Mouse (Mus musculus): Measurements from ENCODE around the gene Napsa. TPM values are rescaled to one million over a fixed set of nuclear protein-coding genes. Genes with fewer than 3 reads are reported as not detected.

Gene Napsa
- 1.1 and 4.9 TPM in 2 replicates for polyA plus RNA-seq (2015; fragmentation: Nextera tagmentation; extraction: Ambion mirVana)

GRCm38 (mm10) chr7:44572213-44572701, at the start of gene Napsa:
TSS of gene Napsa (plus strand) at chr7:44572380.
- ATAC-seq (ENCODE audit: low FRiP score) = no peak
- Histone ChIP-seq H3K9ac (replicated peaks) (no peak within 1 kb of the TSS), H3K4me2 (no peak within 1 kb of the TSS), H3K27ac (replicated peaks) (no peak within 1 kb of the TSS), H3K4me1 (no peaks in the 10 kb centered on the region), H3K36me3 (no peaks in the 10 kb centered on the region), H3K27me3 (replicated peaks) (no peaks in the 10 kb centered on the region), H3K4me3 (replicated peaks) (no peak within 1 kb of the TSS), H3K9me3 (replicated peaks) (no peaks in the 10 kb centered on the region)
- WGBS = 37% methylated on average over 5 of the region's 7 CpGs

DNA sequence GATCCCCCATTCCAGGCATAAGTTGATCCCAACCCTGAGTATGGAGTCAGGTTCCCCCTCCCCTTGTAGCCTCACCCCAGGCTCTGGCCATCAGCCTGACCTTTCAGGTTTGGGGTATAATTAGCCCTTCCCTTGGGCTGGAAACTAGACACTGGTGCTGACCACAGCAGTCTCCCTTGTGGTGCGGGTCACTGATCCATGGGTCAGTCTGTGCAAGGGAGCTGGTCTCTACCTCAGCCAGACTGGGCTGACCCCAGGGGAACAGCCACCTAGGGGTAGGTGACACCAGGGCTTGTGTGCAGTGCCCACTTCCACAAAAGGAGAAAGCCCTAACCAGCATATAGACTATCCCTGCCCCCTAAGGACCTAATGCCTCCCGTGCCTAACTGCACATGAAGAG, 49.1 kb upstream of the Napsa start:
- no peak for ATAC-seq (ENCODE audit: low FRiP score)
- no peaks in the 10 kb centered on the region for H3K9me3 ChIP-seq (replicated peaks)
- no peak overlapping the region for H3K4me2 ChIP-seq
- H3K9ac ChIP-seq (replicated peaks) = no peak overlapping the region
- H3K27ac ChIP-seq (replicated peaks) = no peak overlapping the region
- WGBS = 88% methylated on average over 2 of the region's 2 CpGs
- H3K27me3 ChIP-seq (replicated peaks) = peaks cover 58% of the 10 kb centered on the region
- H3K4me1 ChIP-seq = peaks cover 19% of the 10 kb centered on the region
- no peak overlapping the region for H3K4me3 ChIP-seq (replicated peaks)
- no peaks in the 10 kb centered on the region for H3K36me3 ChIP-seq

- no peak for ATAC-seq (ENCODE audit: low FRiP score)
- Histone ChIP-seq H3K27ac (replicated peaks) (no peak within 1 kb of the TSS), H3K9me3 (replicated peaks) (no peaks in the 10 kb centered on the region), H3K36me3 (no peaks in the 10 kb centered on the region), H3K4me3 (replicated peaks) (0 out of 2 replicates have a peak within 1 kb of the TSS, but pooled peaks have one; percentile 6), H3K4me1 (peaks cover 21% of the 10 kb centered on the region), H3K4me2 (peak within 1 kb of the TSS; percentile 43), H3K27me3 (replicated peaks) (peaks cover 71% of the 10 kb centered on the region), H3K9ac (replicated peaks) (no peak within 1 kb of the TSS)
- 35% methylated on average over 12 of the region's 12 CpGs for WGBS
Observed at GRCm38 (mm10) chr7:44524502-44524901, 47.7 kb upstream of the Napsa start, which contains the start of gene Mybpc2. TSS of gene Mybpc2 (minus strand) at chr7:44524656.

DNA sequence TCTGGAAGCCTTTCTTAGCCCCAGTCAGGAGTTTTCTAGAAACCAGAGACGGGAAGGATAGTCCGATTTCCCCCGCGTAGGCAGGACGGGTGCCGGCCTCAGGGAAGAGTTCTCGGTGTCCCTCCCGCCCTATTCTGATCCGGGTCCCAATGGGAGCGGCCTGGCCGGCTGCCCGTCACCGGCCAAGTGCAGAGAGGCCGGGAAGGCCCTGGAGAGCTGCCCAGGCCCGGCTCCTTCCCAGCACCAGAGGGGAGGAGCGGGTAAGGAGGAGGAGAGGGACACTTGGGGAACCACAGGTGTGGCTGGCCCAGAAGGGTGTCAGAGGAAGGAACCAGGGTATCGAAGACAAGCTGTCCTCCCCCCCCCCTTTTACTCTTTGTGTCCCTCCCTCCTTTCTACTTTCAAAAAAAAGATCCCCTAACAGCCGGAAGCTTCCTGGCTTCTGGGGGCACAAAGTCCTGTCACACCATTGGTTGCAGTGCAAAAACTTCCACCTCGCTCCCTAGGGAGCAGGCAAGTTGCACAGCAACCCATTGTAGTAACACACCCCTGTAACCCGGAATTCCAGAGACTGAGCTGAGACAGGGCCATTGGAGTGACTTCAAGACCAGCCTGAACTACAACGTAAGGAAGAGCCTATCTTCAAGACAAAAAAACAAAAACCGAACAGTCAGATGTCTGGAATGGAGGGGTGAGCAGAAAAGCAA, 46.9 kb upstream of the Napsa start:
- Histone ChIP-seq H3K27me3 (replicated peaks) (peaks cover 77% of the 10 kb centered on the region), H3K4me2 (peak overlapping the region; percentile 43), H3K27ac (replicated peaks) (no peak overlapping the region), H3K36me3 (no peaks in the 10 kb centered on the region), H3K9me3 (replicated peaks) (no peaks in the 10 kb centered on the region), H3K9ac (replicated peaks) (no peak overlapping the region), H3K4me3 (replicated peaks) (0 out of 2 replicates have a peak overlapping the region, but pooled peaks have one; percentile 6), H3K4me1 (peaks cover 21% of the 10 kb centered on the region)
- ATAC-seq (ENCODE audit: low FRiP score) = no peak
- WGBS = 16% methylated on average over 22 of the region's 22 CpGs

DNA sequence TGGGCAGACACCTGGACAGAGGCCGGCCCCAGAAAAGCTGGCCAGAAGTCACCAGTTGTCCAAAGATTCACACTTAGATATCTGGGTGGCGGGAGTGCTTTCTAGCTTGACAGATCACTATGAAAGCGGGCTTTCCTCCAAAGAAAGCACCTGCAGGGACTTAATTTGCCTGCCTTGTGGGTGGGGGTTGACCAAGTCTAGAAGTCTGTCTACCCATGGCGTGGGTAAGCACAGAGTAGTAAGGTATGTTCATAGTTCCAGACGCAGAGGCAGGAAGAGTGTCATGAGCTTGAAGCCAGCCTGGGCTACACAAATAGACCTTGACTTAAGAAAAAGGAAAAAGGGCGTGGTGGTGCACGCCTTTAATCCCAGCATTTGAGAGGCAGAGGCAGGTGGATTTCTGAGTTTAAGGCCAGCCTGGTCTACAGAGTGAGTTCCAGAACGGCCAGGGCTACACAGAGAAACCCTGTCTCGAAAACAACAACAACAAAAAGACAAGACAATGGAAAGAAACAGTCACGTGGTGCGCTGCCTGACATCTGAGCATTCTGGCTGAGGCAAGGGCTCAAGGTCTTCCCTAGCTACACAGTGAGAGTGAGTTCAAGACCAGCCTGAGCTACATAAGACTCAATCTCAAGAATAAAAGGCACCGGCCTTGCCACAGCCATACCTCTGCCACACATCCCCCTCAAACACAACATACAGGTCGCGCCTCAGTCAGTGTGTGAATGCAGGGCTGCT, 45.6 kb upstream of the Napsa start:
- WGBS = 91% methylated on average over 14 of the region's 14 CpGs
- no peak overlapping the region for H3K4me3 ChIP-seq (replicated peaks)
- no peak overlapping the region for H3K4me2 ChIP-seq
- H3K4me1 ChIP-seq = peaks cover 19% of the 10 kb centered on the region
- ATAC-seq (ENCODE audit: low FRiP score) = no peak
- no peak overlapping the region for H3K27ac ChIP-seq (replicated peaks)
- no peak overlapping the region for H3K9ac ChIP-seq (replicated peaks)
- H3K36me3 ChIP-seq = no peaks in the 10 kb centered on the region
- H3K27me3 ChIP-seq (replicated peaks) = peaks cover 74% of the 10 kb centered on the region
- H3K9me3 ChIP-seq (replicated peaks) = no peaks in the 10 kb centered on the region

DNA sequence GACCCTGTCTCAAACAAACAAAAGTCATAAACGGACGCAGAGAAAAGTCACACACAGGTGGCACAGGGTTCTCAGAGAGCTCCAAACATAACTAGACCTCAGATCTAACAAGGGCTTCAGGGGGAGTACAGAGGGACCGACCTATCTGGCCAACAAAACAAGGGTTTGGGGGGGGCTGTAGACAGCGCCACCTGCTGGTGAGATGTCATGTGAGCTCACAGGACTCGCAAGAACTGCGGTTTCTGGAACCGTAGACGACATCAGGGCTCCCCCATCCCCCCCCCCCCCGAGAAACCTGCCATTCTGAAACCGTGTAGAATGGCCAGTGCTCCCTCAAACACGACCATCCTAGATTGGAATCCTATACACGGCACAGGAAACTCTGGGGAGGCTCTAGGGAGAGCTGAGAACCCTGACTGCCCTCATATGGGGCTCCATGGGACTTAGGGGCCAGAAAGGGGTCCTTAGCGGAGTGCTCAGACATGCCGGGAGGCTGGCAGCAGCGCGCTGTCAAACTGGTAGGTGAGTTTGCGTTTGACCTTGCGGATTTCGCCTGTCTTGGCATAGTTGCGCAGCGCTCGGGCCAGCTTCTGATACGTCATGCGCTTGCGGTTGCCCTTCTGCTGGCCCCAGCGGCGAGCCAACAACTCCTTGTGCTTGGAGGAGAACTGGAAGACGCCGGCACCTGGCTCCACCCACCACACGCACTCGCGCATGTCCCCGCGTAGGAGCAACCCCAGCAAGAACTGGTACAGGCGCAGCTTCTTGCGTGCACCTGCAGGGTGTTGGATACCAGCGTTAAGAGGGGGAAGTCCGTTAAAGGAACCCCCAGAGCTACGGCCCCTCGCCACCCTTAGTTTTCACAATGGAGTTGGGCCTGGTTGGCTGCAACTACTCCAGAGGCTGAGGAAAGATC, 44.4 kb upstream of the Napsa start:
- ATAC-seq (ENCODE audit: low FRiP score) = peak; percentile 76
- WGBS = 6% methylated on average over 40 of the region's 40 CpGs
- Histone ChIP-seq H3K9ac (replicated peaks) (peak overlapping the region; percentile 37), H3K4me3 (replicated peaks) (peak overlapping the region; percentile 35), H3K27me3 (replicated peaks) (peaks cover 64% of the 10 kb centered on the region), H3K4me2 (peak overlapping the region; percentile 68), H3K4me1 (peaks cover 18% of the 10 kb centered on the region), H3K27ac (replicated peaks) (0 out of 2 replicates have a peak overlapping the region, but pooled peaks have one; percentile 3), H3K9me3 (replicated peaks) (no peaks in the 10 kb centered on the region), H3K36me3 (no peaks in the 10 kb centered on the region)

DNA sequence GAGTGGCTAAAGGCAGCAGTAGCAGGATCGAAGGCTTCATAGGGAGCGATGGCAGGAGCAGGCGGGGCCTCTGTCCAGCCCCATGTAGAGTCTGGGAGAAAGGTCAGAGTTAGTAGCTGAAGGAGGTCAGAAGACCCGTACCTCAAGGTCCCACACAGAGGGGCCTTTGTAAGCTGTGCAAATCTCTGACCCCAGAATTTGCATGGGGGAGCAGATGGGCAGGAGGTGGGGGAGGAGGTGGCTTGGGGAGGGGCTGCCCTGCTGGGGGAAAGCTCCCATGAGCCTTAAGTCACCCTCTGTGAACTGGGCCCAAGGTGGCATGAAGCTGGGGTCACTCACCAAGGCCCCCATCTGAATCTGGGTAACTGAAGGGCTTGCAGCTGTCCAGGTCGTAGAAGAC, 42.7 kb upstream of the Napsa start:
- Histone ChIP-seq H3K4me2 (no peak overlapping the region), H3K36me3 (no peaks in the 10 kb centered on the region; the same call in 1 of the 2 replicates), H3K27ac (replicated peaks) (no peak overlapping the region), H3K4me3 (replicated peaks) (no peak overlapping the region), H3K27me3 (replicated peaks) (peaks cover 46% of the 10 kb centered on the region), H3K9me3 (replicated peaks) (no peaks in the 10 kb centered on the region), H3K4me1 (peaks cover 17% of the 10 kb centered on the region), H3K9ac (replicated peaks) (no peak overlapping the region)
- 69% methylated on average over 5 of the region's 5 CpGs for WGBS
- ATAC-seq (ENCODE audit: low FRiP score) = no peak

- no peak for ATAC-seq (ENCODE audit: low FRiP score)
- Histone ChIP-seq H3K9me3 (replicated peaks) (no peaks in the 10 kb centered on the region), H3K4me3 (replicated peaks) (no peak overlapping the region), H3K9ac (replicated peaks) (no peak overlapping the region), H3K27me3 (replicated peaks) (peaks cover 36% of the 10 kb centered on the region), H3K4me1 (peaks cover 8% of the 10 kb centered on the region), H3K27ac (replicated peaks) (no peak overlapping the region), H3K36me3 (no peaks in the 10 kb centered on the region; the same call in 1 of the 2 replicates), H3K4me2 (no peak overlapping the region)
- WGBS = 85% methylated on average over 3 of the region's 3 CpGs
Observed at GRCm38 (mm10) chr7:44530507-44530906, 41.7 kb upstream of the Napsa start.

DNA sequence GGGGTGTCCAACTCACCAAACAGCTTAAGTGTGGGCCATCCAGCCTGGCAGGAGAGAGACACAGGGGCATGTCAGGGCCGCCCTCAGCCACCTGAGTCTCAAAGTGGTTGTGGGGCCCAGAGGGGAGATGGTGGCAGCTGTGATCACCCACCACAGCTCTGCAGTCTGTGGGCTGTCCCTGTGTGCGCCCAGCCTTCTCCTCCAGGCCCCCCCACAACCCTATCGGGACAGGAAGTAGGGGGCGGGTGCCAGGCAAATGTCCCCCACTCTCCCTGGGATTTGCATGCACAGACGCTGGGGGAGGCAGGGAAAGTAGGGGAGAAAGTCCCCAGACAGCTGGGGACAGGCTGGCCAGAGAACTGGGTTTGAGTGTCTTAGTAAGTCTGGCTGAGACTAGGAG, 41.0 kb upstream of the Napsa start:
- Histone ChIP-seq H3K4me2 (no peak overlapping the region), H3K9ac (replicated peaks) (no peak overlapping the region), H3K4me3 (replicated peaks) (no peak overlapping the region), H3K27ac (replicated peaks) (no peak overlapping the region), H3K27me3 (replicated peaks) (peaks cover 32% of the 10 kb centered on the region), H3K9me3 (replicated peaks) (no peaks in the 10 kb centered on the region), H3K4me1 (peaks cover 7% of the 10 kb centered on the region), H3K36me3 (no peaks in the 10 kb centered on the region; the same call in 1 of the 2 replicates)
- WGBS = 54% methylated on average over 5 of the region's 5 CpGs
- no peak for ATAC-seq (ENCODE audit: low FRiP score)

DNA sequence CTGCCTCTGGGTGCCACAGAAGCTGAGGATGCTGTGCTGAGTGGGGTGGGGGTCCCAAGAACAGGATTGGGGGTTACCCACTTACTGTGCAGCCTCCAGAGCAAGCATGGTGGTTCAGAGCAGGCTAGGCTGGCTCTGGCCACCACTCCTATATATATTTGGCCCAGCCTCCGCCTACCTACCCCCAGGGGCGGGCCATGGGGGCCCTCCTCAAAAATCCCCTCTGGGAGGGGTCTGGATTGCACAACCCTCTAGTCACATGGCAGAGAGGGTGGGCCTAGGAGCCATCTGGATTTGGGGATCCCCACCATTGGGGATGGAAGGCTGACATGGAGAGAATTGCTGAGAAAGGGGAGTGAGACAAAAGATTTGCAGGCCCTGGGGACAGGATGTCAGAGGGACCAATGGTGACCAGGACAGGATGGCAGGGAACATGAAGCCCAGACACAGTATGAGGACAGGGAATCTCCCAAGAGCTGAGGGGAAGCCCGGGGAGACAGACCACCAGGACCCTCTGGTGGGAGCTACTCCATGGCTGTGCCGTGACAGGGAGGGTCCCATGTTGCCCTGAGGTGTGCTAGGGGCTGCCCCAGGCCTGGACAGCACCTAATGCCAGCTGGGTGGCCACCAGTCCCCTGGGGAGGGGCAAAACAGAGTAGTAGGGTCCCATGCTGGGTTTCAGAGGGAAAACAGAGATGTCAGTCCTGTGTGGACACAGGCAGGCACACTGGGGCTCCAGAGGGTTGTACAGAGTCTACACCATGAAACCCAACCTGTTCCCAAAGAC, 40.0 kb upstream of the Napsa start, which contains the start of gene Spib:
Spib (minus strand) TSS at position 126 of the 787 bp plus-strand sequence.
- WGBS = 91% methylated on average over 4 of the region's 4 CpGs
- ATAC-seq (ENCODE audit: low FRiP score) = no peak
- Histone ChIP-seq H3K9ac (replicated peaks) (no peak within 1 kb of the TSS), H3K4me1 (peaks cover 7% of the 10 kb centered on the region), H3K9me3 (replicated peaks) (no peaks in the 10 kb centered on the region), H3K4me2 (no peak within 1 kb of the TSS), H3K36me3 (peaks cover 2% of the 10 kb centered on the region; the same call in 1 of the 2 replicates), H3K27me3 (replicated peaks) (peaks cover 23% of the 10 kb centered on the region), H3K27ac (replicated peaks) (no peak within 1 kb of the TSS), H3K4me3 (replicated peaks) (no peak within 1 kb of the TSS)

Data from neural tube, embryonic 15.5 days (tissue).